Mouse (Mus musculus) adrenal gland, postnatal 4 days (tissue): ENCODE results near the gene Thsd7b. TPM values are rescaled to one million over a fixed set of nuclear protein-coding genes. Genes with fewer than 3 reads are reported as not detected.
"Not testable (repeated sequence)": the region's sequence is repeated elsewhere in the genome, so short reads cannot be mapped to it uniquely, and the experiment has no call there.

Experiments used
- DNase-seq, 2 experiments: peaks; one replicate each; pipeline ENCODE4 v3.0.0; 2021 to 2022; ENCODE audit warnings: low spot score in 2 of 2, mixed read lengths in 2 of 2
- total RNA-seq, 2 experiments: library from RNA; stranded (reverse); gene quantifications; 2 replicates each; pipeline ENCODE4 v1.2.3; 2021

Thsd7b gene
- total RNA-seq, 2 experiments from 2014 or later = 1.2 to 1.6 TPM

GRCm38 (mm10) chr1:130083788-130084187 is 810.7 kb downstream of the Thsd7b start:
- no peak for DNase-seq

GRCm38 (mm10) chr1:130085207-130085606 is 812.1 kb downstream of the Thsd7b start:
- DNase-seq = no peak

GRCm38 (mm10) chr1:130085910-130086309 is 812.8 kb downstream of the Thsd7b start:
- no peak for DNase-seq

- DNase-seq = no peak
These were observed 826.1 kb downstream of the Thsd7b start for GRCm38 (mm10) chr1:130099227-130099626.

- no peak for DNase-seq
These were observed 839.6 kb downstream of the Thsd7b start for GRCm38 (mm10) chr1:130112580-130113314.

GRCm38 (mm10) chr1:130113549-130113948 is 840.4 kb downstream of the Thsd7b start:
- no peak for DNase-seq

- DNase-seq = no peak
These were observed 857.8 kb downstream of the Thsd7b start for GRCm38 (mm10) chr1:130130901-130131300.

DNA sequence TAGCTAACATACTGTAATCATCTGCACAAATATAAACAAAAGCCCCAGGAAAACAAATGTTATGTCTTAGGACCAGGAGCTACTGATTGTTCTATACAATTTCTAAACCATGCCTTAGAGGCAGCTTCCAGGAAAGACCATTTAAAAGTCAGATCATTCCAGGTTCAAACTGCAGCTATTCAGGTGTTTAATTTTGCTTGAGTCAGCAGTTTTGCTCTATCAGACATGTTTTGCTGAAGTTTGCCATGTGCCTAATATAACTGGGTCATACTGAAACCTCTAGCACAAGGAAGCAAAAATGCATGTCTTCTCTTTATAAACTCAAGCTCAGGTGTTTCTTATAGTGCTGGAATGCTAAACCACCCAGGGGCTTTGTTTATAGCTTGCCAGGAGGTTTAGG is 893.1 kb downstream of the Thsd7b start:
- no peak for DNase-seq

- no peak for DNase-seq
These were observed 894.2 kb downstream of the Thsd7b start for GRCm38 (mm10) chr1:130167260-130167659.

DNA sequence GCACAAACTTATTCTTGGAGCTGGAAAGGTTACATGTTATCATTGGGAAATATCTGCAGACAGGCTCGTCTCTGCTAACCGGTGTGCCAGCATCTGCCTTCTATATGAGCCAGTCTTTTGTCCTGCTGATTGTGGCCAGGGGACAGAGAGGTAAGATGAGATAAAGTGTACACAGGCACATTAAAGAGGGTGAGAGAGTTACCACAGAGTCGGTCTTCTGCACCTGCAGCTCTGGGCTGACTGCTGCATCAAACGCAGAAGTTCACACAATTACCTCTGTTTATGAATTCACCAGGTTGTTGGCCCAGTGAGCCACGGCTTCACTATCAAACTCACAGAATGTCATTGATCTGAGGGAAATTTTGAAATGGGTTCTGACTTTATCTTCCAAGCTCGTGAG is 896.8 kb downstream of the Thsd7b start:
- DNase-seq = no peak

DNA sequence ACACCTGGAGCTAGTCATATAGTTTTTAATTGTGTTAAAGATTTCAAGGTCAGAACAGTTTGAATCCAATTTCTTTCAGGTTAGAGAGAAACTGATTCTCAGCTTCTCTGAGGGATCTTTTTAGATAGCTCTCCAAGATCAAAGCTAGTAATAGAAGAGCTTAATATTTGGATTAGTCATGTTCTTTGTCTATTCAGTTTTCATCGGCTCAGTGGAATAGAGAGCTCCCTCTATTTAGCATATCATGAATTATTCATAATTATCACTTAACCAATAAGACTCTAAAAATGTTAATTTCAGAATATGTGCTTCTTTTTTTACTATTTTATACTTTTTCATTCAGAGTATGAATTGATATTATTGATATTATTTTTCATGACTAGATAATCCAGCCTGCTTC is 897.2 kb downstream of the Thsd7b start:
- DNase-seq = no peak

DNA sequence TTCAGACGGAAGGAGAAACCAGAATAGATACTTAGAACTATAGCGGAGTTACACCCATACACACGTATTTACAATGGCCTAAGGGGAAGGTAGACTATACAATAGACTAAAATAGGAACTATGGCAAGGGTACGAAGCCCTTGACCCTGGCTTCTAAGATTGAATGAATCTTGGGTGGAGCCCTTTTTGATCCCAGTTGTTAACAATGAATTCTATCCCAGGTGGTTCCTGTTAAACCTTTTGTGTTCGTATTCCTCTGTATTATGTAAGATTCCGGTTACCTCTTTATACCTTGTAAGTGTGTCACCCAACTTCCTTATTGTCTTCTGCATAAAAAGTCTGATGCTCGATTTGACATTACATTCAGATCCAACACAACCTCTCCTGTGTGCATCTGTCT is 913.7 kb downstream of the Thsd7b start:
- DNase-seq = not testable (repeated sequence)

DNA sequence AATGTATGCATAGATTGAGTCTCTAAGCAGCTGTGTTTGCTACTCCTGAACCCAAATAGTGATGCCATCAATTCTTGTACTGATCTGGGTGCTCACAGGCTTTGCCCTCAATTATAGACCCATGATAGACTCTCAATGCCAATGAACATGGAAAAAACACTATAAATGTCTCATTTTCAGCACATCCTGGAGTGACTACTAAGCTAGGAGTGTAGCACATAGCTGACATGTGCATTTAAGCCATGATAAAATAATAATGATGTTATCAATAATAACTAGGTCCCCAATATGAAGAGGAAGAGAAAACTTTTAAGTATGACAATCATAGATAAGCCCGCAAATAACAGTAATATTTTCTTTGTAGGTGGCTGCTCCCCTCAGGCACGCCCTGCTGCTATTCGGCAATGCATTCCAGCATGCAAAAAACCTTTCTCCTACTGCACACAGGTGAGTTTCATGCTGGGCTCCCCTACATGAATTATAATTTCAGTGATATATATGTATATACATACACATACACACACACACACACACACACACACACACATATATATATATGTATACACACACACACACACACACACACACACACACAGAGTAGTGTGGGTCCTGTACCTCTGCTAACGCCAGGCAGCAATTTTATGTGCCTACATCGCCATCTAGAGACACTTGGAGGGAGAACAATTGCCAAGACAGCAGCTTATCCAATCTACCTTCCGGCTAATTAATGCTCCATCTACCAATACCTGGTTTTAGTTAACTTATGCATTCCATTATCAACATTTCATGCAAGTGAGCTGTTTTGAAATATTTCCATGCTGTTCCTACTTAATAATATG is 919.3 kb downstream of the Thsd7b start:
- no peak for DNase-seq

DNA sequence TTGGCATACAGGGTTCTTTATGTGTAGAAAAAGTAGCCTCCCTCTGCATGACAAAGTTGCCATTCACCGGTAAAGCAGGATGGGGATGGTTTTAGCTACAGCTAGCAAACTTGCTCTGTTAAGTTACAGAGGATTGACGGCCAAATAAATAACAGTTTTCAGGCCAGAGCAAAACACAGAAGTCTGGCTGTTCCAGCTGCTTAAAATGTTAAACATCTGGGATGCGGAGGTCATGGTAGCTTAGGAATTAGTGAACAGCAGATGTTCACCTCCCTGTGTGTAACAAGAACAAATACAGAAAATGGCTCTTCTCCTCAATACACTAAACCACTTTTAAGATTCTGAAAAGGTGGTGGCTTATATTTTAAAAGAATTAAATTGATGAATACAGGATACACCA is 944.3 kb downstream of the Thsd7b start:
- no peak for DNase-seq

DNA sequence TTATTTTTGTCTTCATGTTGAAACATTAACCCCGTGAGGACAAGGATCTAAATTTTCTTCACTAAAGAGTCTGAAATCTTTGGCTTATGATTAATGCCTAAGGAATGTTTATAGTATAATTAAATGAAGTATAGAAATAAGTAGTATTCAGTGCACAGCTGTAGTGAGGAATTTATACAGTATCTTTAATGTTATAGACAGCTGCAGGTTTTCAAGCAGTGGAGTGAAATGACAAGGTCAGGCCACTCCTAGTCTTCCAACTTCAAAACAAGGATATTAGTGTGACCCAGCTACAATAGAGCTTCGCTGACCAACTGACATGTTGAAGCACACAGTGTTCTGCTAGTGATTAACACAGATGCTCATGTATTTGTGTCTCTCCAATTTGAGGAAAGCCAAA is 949.8 kb downstream of the Thsd7b start:
- no peak for DNase-seq

DNA sequence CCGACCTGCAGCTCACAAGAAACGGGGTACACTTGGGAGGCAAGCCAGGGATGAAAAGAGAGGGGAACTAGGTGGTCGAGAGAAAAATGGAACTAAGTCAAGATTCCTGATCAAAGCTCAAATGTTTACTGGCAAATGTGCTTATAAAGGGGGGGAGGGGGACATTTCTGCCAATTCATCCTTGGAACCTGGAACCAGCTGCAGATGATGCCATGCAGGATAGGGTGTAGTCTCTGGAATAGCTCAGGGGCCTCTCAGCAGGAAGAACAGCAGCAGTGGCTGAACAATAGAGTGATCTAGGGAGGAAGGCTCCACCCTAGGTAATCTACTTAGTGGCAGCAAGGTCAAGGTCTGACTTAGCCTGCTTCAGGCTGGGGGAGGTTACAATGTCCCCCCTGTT is 972.5 kb downstream of the Thsd7b start:
- no peak for DNase-seq

- DNase-seq = not testable (repeated sequence)
These were observed 973.2 kb downstream of the Thsd7b start for GRCm38 (mm10) chr1:130246264-130246663.

DNA sequence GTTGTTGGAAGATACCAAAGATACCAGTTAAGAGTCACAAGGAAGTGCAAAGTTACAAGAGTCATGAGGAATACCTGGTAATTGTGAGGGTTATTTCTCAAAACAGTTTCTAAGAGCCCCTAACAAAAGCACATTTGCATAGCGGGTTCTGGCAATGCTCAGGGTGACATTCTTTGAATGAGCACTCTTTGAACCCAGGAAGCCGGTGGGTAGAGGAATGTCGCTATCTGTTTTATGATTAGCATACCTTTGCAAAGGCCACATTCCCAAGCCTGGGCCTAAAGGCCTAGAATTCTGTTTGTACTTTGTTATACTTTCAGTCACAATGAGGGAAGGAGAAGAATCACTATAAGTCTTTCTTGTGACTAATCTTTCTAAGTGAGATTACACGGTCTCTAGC is 973.8 kb downstream of the Thsd7b start:
- DNase-seq = not testable (repeated sequence)

DNA sequence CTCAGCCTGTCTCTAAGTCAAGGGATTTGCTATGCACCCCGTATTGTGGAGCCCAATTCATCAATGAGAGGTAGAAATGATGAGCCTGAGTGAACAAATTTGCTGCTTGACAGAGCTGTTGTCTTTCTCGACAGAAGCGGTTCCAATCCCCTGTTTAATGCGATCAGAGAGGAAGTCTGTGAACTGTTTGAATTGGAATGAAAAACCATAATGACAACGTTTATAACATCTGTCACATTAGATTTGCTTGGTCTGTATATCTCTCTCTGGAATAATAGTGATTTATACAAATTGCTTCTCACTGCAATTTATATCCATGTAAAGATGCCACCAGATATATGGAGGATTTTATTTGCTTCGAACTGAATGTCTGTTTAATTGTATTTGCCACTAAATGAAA is 988.9 kb downstream of the Thsd7b start:
- no peak for DNase-seq
